Mouse (Mus musculus): ENCODE measurements at regions not wholly inside any gene's neighbourhood (a gene's known extent, or its start where the extent isn't known, plus 50 kb on each side); places are given as distances from the start of the nearest gene placed in this dataset.

GRCm38 (mm10) chr8:113551454-113552273 is 83.7 kb upstream of the Mon1b start:
- WGBS = 82% methylated on average over 12 of the region's 12 CpGs
- Histone ChIP-seq H3K9me3 (replicated peaks) (no peaks in the 10 kb centered on the region), H3K27me3 (ENCODE audit: low read depth, poor library complexity, severe bottlenecking) (no peaks in the 10 kb centered on the region), H3K27ac (no peak overlapping the region), H3K4me1 (no peaks in the 10 kb centered on the region), H3K36me3 (no peaks in the 10 kb centered on the region), H3K4me3 (no peak overlapping the region)
- no peak for DNase-seq (ENCODE audit: low spot score)

- no peaks in the 10 kb centered on the region for H3K27me3 ChIP-seq (ENCODE audit: low read depth, poor library complexity, severe bottlenecking)
- no peaks in the 10 kb centered on the region for H3K36me3 ChIP-seq
- H3K9me3 ChIP-seq (replicated peaks) = no peaks in the 10 kb centered on the region
- no peaks in the 10 kb centered on the region for H3K4me1 ChIP-seq
- H3K27ac ChIP-seq = no peak overlapping the region
- no peak overlapping the region for H3K4me3 ChIP-seq
- 85% methylated on average over 5 of the region's 5 CpGs for WGBS
- no peak for DNase-seq (ENCODE audit: low spot score)
These were observed 82.6 kb upstream of the Mon1b start for GRCm38 (mm10) chr8:113552826-113553225.

GRCm38 (mm10) chr8:113554700-113555455 is 80.5 kb upstream of the Mon1b start:
- Histone ChIP-seq H3K4me1 (no peaks in the 10 kb centered on the region), H3K27me3 (ENCODE audit: low read depth, poor library complexity, severe bottlenecking) (no peaks in the 10 kb centered on the region), H3K36me3 (no peaks in the 10 kb centered on the region), H3K4me3 (no peak overlapping the region), H3K9me3 (replicated peaks) (no peaks in the 10 kb centered on the region), H3K27ac (no peak overlapping the region)
- DNase-seq (ENCODE audit: low spot score) = no peak
- 51% methylated on average over 12 of the region's 12 CpGs for WGBS

GRCm38 (mm10) chr8:113556994-113557393 is 78.4 kb upstream of the Mon1b start:
- 92% methylated on average over 5 of the region's 5 CpGs for WGBS
- no peaks in the 10 kb centered on the region for H3K9me3 ChIP-seq (replicated peaks)
- H3K36me3 ChIP-seq = no peaks in the 10 kb centered on the region
- H3K27ac ChIP-seq = no peak overlapping the region
- DNase-seq (ENCODE audit: low spot score) = no peak
- no peaks in the 10 kb centered on the region for H3K27me3 ChIP-seq (ENCODE audit: low read depth, poor library complexity, severe bottlenecking)
- H3K4me3 ChIP-seq = no peak overlapping the region
- H3K4me1 ChIP-seq = no peaks in the 10 kb centered on the region

- DNase-seq (ENCODE audit: low spot score) = peak; percentile 32
- H3K27ac ChIP-seq = no peak overlapping the region
- 41% methylated on average over 10 of the region's 10 CpGs for WGBS
- H3K27me3 ChIP-seq (ENCODE audit: low read depth, poor library complexity, severe bottlenecking) = no peaks in the 10 kb centered on the region
- no peaks in the 10 kb centered on the region for H3K36me3 ChIP-seq
- peaks cover 16% of the 10 kb centered on the region for H3K4me1 ChIP-seq
- no peaks in the 10 kb centered on the region for H3K9me3 ChIP-seq (replicated peaks)
- no peak overlapping the region for H3K4me3 ChIP-seq
These were observed 54.3 kb upstream of the Mon1b start for GRCm38 (mm10) chr8:113581098-113581497.

- peak; percentile 42 for DNase-seq (ENCODE audit: low spot score)
- Histone ChIP-seq H3K9me3 (replicated peaks) (no peaks in the 10 kb centered on the region), H3K27ac (no peak overlapping the region), H3K4me3 (no peak overlapping the region), H3K4me1 (peaks cover 16% of the 10 kb centered on the region), H3K27me3 (ENCODE audit: low read depth, poor library complexity, severe bottlenecking) (no peaks in the 10 kb centered on the region), H3K36me3 (no peaks in the 10 kb centered on the region)
- 8% methylated on average over 12 of the region's 12 CpGs for WGBS
These were observed 53.7 kb upstream of the Mon1b start for GRCm38 (mm10) chr8:113581704-113582103.

- no peak overlapping the region for H3K27ac ChIP-seq
- H3K9me3 ChIP-seq (replicated peaks) = no peaks in the 10 kb centered on the region
- 23% methylated on average over 16 of the region's 16 CpGs for WGBS
- H3K36me3 ChIP-seq = no peaks in the 10 kb centered on the region
- H3K4me3 ChIP-seq = no peak overlapping the region
- DNase-seq (ENCODE audit: low spot score) = peak; percentile 67
- H3K27me3 ChIP-seq (ENCODE audit: low read depth, poor library complexity, severe bottlenecking) = no peaks in the 10 kb centered on the region
- H3K4me1 ChIP-seq = peaks cover 16% of the 10 kb centered on the region
These were observed 53.0 kb upstream of the Mon1b start for GRCm38 (mm10) chr8:113582180-113582975.

- no peaks in the 10 kb centered on the region for H3K36me3 ChIP-seq
- no peaks in the 10 kb centered on the region for H3K27me3 ChIP-seq (ENCODE audit: low read depth, poor library complexity, severe bottlenecking)
- WGBS = 74% methylated on average over 10 of the region's 10 CpGs
- no peak overlapping the region for H3K27ac ChIP-seq
- no peak for DNase-seq (ENCODE audit: low spot score)
- H3K4me3 ChIP-seq = no peak overlapping the region
- peaks cover 16% of the 10 kb centered on the region for H3K4me1 ChIP-seq
- H3K9me3 ChIP-seq (replicated peaks) = no peaks in the 10 kb centered on the region
These were observed 51.6 kb upstream of the Mon1b start for GRCm38 (mm10) chr8:113583801-113584200.
